Mouse (Mus musculus) cerebellum, adult 2 months (tissue): ENCODE results near the gene Gm49510.

Experiments used
- CTCF ChIP-seq: fragments of 200-500 bp; IDR thresholded peaks from 2 replicates; pipeline ENCODE4 v1.5.1; 2011; ENCODE audit warnings: low read depth, mild to moderate bottlenecking, control low read depth, low read length, moderate library complexity, borderline replicate concordance; ENCODE audit not compliant: insufficient read depth
- POLR2A ChIP-seq: fragments of 200-500 bp; IDR thresholded peaks from 2 replicates; pipeline ENCODE4 v1.6.1; 2011; ENCODE audit warnings: low read length, control low read depth, borderline replicate concordance; ENCODE audit not compliant: insufficient read depth

DNA sequence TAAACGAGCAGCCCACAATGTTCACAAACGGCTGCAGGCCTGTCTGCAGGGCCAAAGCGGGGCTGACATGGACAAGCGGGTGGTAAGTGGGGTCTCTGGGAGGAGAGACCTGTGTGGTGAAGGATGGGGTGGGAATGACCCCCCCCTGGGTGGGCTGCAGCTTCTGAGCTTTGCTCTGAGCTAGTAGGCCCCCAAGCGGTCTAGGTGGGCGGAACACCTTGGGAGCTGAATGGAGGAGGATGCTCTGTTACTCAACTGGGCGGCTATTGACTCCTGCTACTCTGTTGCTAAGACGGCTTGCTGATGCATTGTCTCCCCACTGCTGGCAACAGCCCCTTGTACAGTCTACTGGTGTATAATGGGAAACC lies 1.9 kb downstream of the Gm49510 start:
- TF ChIP-seq POLR2A = no peak
- no peak for TF ChIP-seq CTCF
